Mouse (Mus musculus) left cerebral cortex, postnatal 10 days (tissue): ENCODE results near the gene Spns2. TPM values are rescaled to one million over a fixed set of nuclear protein-coding genes. Genes with fewer than 3 reads are reported as not detected.

Experiments used
- DNase-seq, 2 experiments: peaks; one replicate each; pipeline ENCODE4 v3.0.0; 2021 to 2022; ENCODE audit warnings: low spot score in 2 of 2, mixed read lengths in 1 of 2; ENCODE audit errors: extremely low spot score in 1 of 2
- intact Hi-C: fragments of 180-260 bp; cut with DNase I; formaldehyde crosslinking; loops from one replicate; pipeline ENCODE4 v1.15.1; 2025
- total RNA-seq, 2 experiments: library from RNA; stranded (reverse); gene quantifications; 2 replicates each; pipeline ENCODE4 v1.2.3; 2021

Spns2 gene
- total RNA-seq, 2 experiments from 2014 or later: 30.8 to 37.4 TPM

DNA sequence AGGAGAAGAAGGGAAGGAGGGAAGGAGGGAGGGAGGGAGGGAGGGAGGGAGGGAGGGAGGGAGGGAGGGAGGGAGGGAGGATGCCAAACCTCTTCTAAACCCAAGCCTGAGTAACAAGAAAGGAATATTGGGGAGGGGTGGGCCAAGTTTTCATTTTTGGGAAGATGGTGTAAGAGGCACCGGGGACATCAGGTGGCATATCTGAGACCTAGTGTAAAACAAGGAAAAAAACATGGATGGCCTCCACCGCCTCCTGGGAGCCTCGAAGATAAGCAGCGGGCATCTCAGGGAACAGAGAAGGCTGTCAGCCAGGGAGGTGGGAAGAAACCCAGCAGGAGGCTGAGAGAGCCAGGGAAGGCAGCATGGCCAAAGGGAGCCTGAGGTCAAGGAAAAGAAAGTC is 84.2 kb downstream of the Spns2 start:
- intact Hi-C loops: no loop called here
- DNase-seq: no peak

DNA sequence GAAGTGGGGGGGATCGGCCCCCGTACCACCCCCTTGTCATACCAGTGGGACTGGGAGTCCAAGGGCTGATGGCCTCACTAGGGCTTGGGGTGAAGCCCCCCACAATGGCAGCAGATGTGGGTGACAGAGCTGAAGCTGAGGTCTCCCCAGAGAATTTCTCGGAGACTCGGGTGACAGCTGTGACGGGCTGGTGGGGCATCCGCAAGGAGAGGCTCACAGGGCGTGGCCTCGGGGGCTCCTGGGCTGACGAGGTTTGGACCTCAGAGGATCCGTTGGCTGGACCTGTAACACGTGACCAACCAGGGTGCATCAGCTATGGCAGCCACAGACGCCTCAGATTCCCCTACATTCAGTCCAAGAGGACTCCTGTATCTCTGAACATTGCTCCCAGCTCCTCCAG is 86.7 kb downstream of the Spns2 start:
- intact Hi-C loops: no loop called here
- no peak for DNase-seq

DNA sequence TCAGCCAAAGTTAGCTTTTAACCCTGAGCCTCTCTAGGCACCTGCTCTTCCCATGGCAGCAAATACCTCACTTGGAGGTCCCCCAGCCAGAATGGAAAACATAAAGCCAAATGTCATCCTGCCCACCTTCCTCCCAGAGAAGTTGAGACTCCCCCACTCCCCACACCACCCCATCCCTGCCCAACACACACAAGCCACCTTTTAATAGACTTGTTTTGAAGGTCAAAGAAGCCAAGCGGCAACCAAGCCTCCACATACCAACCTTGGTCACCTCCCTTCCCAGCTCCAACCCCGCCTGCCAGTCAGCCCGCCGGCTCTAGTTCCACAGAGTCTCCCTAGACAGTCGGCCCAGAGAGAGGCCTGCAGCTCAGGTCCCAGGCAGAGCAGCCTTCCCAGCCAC is 87.7 kb downstream of the Spns2 start:
- no peak for DNase-seq
- intact Hi-C loops: no loop called here

Other genes with a start within 250 kb of the Spns2 start
- gene Slc13a5, start 222.7 kb downstream of the Spns2 start, total RNA-seq: 10 to 100 TPM; 16.4 to 19.8 TPM
- 1 to 10 TPM; 1.3 to 1.4 TPM for gene Xaf1, start 188.3 kb downstream of the Spns2 start, total RNA-seq
- not detected for gene Fbxo39, start 175.5 kb downstream of the Spns2 start, total RNA-seq
- 1 to 10 TPM in 1 of 2 experiments, under 1 TPM in 1; 0.99 to 1.2 TPM for gene Tekt1, start 127.5 kb downstream of the Spns2 start, total RNA-seq
- gene Smtnl2, start 78.2 kb downstream of the Spns2 start, total RNA-seq: 1 to 10 TPM; 1.7 to 1.8 TPM
- gene Ggt6, start 54.4 kb downstream of the Spns2 start, total RNA-seq: not detected
- 10 to 100 TPM; 52.8 to 55.9 TPM for gene Mybbp1a, start 48.5 kb downstream of the Spns2 start, total RNA-seq
- under 1 TPM in 1 of 2 experiments, not detected in 1; 0.11 TPM for gene Spns3, start 60.6 kb upstream of the Spns2 start, total RNA-seq
- 10 to 100 TPM; 53.3 to 55.1 TPM for gene Ube2g1, start 117.4 kb upstream of the Spns2 start, total RNA-seq
- 10 to 100 TPM; 39.7 to 44.2 TPM for gene Ankfy1, start 200.1 kb upstream of the Spns2 start, total RNA-seq